Mouse (Mus musculus) layer of hippocampus, adult 18-20 months (tissue): ENCODE measurements around the gene Tctn1. TPM values are rescaled to one million over a fixed set of nuclear protein-coding genes. Genes with fewer than 3 reads are reported as not detected.

Experiments
- DNase-seq, 2 experiments: peaks; one replicate each; pipeline ENCODE4 v3.0.0; 2022; ENCODE audit warnings: low spot score in 2 of 2
- long read RNA-seq: library from polyadenylated mRNA; stranded (forward); transcript quantifications from one replicate; pipeline ENCODE4 v2.0.0, GENCODE M21; 2021
- total RNA-seq, 2 experiments: library from RNA; stranded (reverse); gene quantifications; 2 replicates each; pipeline ENCODE4 v1.2.3; 2021

The Tctn1 gene
- 10 to 100 TPM; 10.9 to 12.0 TPM for total RNA-seq
- long read RNA-seq, partial matches to known transcripts: 0 of 2 reads
- long read RNA-seq, other reads (novel, unspliced or antisense): 2 of 2 reads

GRCm38 (mm10) chr5:122263933-122264905 is at the start of gene Tctn1:
Gene Tctn1 (minus strand): TSS chr5:122264460.
- peak; percentile 71 to 86 for DNase-seq

- no peak for DNase-seq
Measured at GRCm38 (mm10) chr5:122312942-122313684, 48.9 kb upstream of the Tctn1 start.

GRCm38 (mm10) chr5:122312346-122312745 is 48.1 kb upstream of the Tctn1 start:
- DNase-seq: no peak

- no peak for DNase-seq
Measured at GRCm38 (mm10) chr5:122311692-122312091, 47.4 kb upstream of the Tctn1 start.

- DNase-seq: no peak
Measured at GRCm38 (mm10) chr5:122310699-122311098, 46.4 kb upstream of the Tctn1 start.

- DNase-seq: no peak
Measured at GRCm38 (mm10) chr5:122306536-122306935, 42.3 kb upstream of the Tctn1 start.

GRCm38 (mm10) chr5:122305472-122305871 is 41.2 kb upstream of the Tctn1 start:
- no peak for DNase-seq

GRCm38 (mm10) chr5:122304541-122304940 is 40.3 kb upstream of the Tctn1 start:
- DNase-seq: no peak

- DNase-seq: peak; percentile 56 to 62
Measured at GRCm38 (mm10) chr5:122303937-122304336, 39.7 kb upstream of the Tctn1 start.

- DNase-seq: no peak
Measured at GRCm38 (mm10) chr5:122302810-122303745, 38.8 kb upstream of the Tctn1 start.

- DNase-seq: no peak
Measured at GRCm38 (mm10) chr5:122300071-122300518, 35.8 kb upstream of the Tctn1 start.

GRCm38 (mm10) chr5:122295113-122295935 is 31.1 kb upstream of the Tctn1 start:
- DNase-seq: no peak

- DNase-seq: no peak
Measured at GRCm38 (mm10) chr5:122294219-122294735, 30.0 kb upstream of the Tctn1 start.

GRCm38 (mm10) chr5:122293131-122293530 is 28.9 kb upstream of the Tctn1 start:
- DNase-seq: no peak

- DNase-seq: no peak
Measured at GRCm38 (mm10) chr5:122291553-122292339, 27.5 kb upstream of the Tctn1 start.

- DNase-seq: no peak
Measured at GRCm38 (mm10) chr5:122291149-122291548, 26.9 kb upstream of the Tctn1 start.

GRCm38 (mm10) chr5:122288147-122288811 is 24.0 kb upstream of the Tctn1 start:
- no peak for DNase-seq

- no peak for DNase-seq
Measured at GRCm38 (mm10) chr5:122287026-122287425, 22.8 kb upstream of the Tctn1 start.
